Mouse (Mus musculus): ENCODE measurements at regions not wholly inside any gene's neighbourhood (a gene's known extent, or its start where the extent isn't known, plus 50 kb on each side); places are given as distances from the start of the nearest gene placed in this dataset.

GRCm38 (mm10) chr14:104937083-104937864 lies 239.9 kb downstream of the Rbm26 start:
- Histone ChIP-seq H3K27me3 (no peaks in the 10 kb centered on the region), H3K9ac (no peak overlapping the region), H3K9me3 (no peaks in the 10 kb centered on the region), H3K4me1 (replicated peaks) (no peaks in the 10 kb centered on the region), H3K4me3 (no peak overlapping the region), H3K36me3 (no peaks in the 10 kb centered on the region), H3K27ac (replicated peaks) (no peak overlapping the region), H3K4me2 (no peak overlapping the region)
- ATAC-seq (ENCODE audit: low read depth), result no peak
- WGBS, result 85% methylated on average over 10 of the region's 10 CpGs

GRCm38 (mm10) chr14:104935956-104936355 lies 241.2 kb downstream of the Rbm26 start:
- WGBS, result 68% methylated on average over 11 of the region's 11 CpGs

GRCm38 (mm10) chr14:104905706-104906105 lies 271.4 kb downstream of the Rbm26 start:
- Histone ChIP-seq H3K27me3 (no peaks in the 10 kb centered on the region), H3K4me1 (replicated peaks) (peaks cover 12% of the 10 kb centered on the region), H3K36me3 (no peaks in the 10 kb centered on the region), H3K4me2 (no peak overlapping the region), H3K9me3 (no peaks in the 10 kb centered on the region), H3K4me3 (no peak overlapping the region), H3K27ac (replicated peaks) (no peak overlapping the region), H3K9ac (no peak overlapping the region)
- no peak for ATAC-seq (ENCODE audit: low read depth)

More at GRCm38 (mm10) chr14:104935956-104936355, 241.2 kb downstream of the Rbm26 start:
- no peaks in the 10 kb centered on the region for H3K27me3 ChIP-seq
- no peak overlapping the region for H3K9ac ChIP-seq
- no peak for ATAC-seq (ENCODE audit: low read depth)
- H3K27ac ChIP-seq (replicated peaks), result no peak overlapping the region
- no peak overlapping the region for H3K4me2 ChIP-seq
- no peaks in the 10 kb centered on the region for H3K9me3 ChIP-seq
- no peaks in the 10 kb centered on the region for H3K36me3 ChIP-seq
- no peaks in the 10 kb centered on the region for H3K4me1 ChIP-seq (replicated peaks)
- H3K4me3 ChIP-seq, result no peak overlapping the region

GRCm38 (mm10) chr14:104902120-104903027 lies 274.8 kb downstream of the Rbm26 start:
- Histone ChIP-seq H3K27me3 (no peaks in the 10 kb centered on the region), H3K4me2 (no peak overlapping the region), H3K4me1 (replicated peaks) (peaks cover 12% of the 10 kb centered on the region), H3K27ac (replicated peaks) (no peak overlapping the region), H3K9ac (no peak overlapping the region), H3K36me3 (no peaks in the 10 kb centered on the region), H3K9me3 (no peaks in the 10 kb centered on the region), H3K4me3 (no peak overlapping the region)
- ATAC-seq (ENCODE audit: low read depth), result peak; percentile 78
- 31% methylated on average over 10 of the region's 10 CpGs for WGBS

- H3K36me3 ChIP-seq, result no peaks in the 10 kb centered on the region
- ATAC-seq (ENCODE audit: low read depth), result no peak
- WGBS, result 76% methylated on average over 11 of the region's 11 CpGs
- no peak overlapping the region for H3K4me2 ChIP-seq
- no peak overlapping the region for H3K9ac ChIP-seq
- no peaks in the 10 kb centered on the region for H3K9me3 ChIP-seq
- H3K27ac ChIP-seq (replicated peaks), result no peak overlapping the region
- H3K4me3 ChIP-seq, result no peak overlapping the region
- H3K27me3 ChIP-seq, result no peaks in the 10 kb centered on the region
- H3K4me1 ChIP-seq (replicated peaks), result peaks cover 12% of the 10 kb centered on the region
These were observed 276.1 kb downstream of the Rbm26 start for GRCm38 (mm10) chr14:104901072-104901471.

- 0 out of 2 replicates have a peak overlapping the region, but pooled peaks have one; percentile 13 for H3K27ac ChIP-seq (replicated peaks)
- H3K4me2 ChIP-seq, result no peak overlapping the region
- H3K4me1 ChIP-seq (replicated peaks), result peaks cover 11% of the 10 kb centered on the region
- no peaks in the 10 kb centered on the region for H3K27me3 ChIP-seq
- no peak overlapping the region for H3K9ac ChIP-seq
- no peak overlapping the region for H3K4me3 ChIP-seq
- H3K36me3 ChIP-seq, result no peaks in the 10 kb centered on the region
- WGBS, result 50% methylated on average over 3 of the region's 3 CpGs
- no peak; the same call in 1 of the 2 replicates for ATAC-seq (ENCODE audit: low read depth)
- no peaks in the 10 kb centered on the region for H3K9me3 ChIP-seq
These were observed 305.9 kb downstream of the Rbm26 start for GRCm38 (mm10) chr14:104871203-104871602.

GRCm38 (mm10) chr14:104867540-104867939 lies 309.6 kb downstream of the Rbm26 start:
- Histone ChIP-seq H3K4me2 (no peak overlapping the region), H3K27me3 (no peaks in the 10 kb centered on the region), H3K4me3 (no peak overlapping the region), H3K4me1 (replicated peaks) (peaks cover 19% of the 10 kb centered on the region), H3K36me3 (no peaks in the 10 kb centered on the region), H3K9ac (no peak overlapping the region), H3K27ac (replicated peaks) (no peak overlapping the region), H3K9me3 (no peaks in the 10 kb centered on the region)
- WGBS, result 79% methylated on average over 6 of the region's 6 CpGs
- ATAC-seq (ENCODE audit: low read depth), result no peak

GRCm38 (mm10) chr14:104863881-104864280 lies 313.2 kb downstream of the Rbm26 start:
- peaks cover 13% of the 10 kb centered on the region for H3K4me1 ChIP-seq (replicated peaks)
- no peaks in the 10 kb centered on the region for H3K9me3 ChIP-seq
- no peak overlapping the region for H3K27ac ChIP-seq (replicated peaks)
- WGBS, result 40% methylated on average over 9 of the region's 9 CpGs
- no peaks in the 10 kb centered on the region for H3K36me3 ChIP-seq
- peak; percentile 78 for ATAC-seq (ENCODE audit: low read depth)
- H3K27me3 ChIP-seq, result no peaks in the 10 kb centered on the region
- H3K9ac ChIP-seq, result no peak overlapping the region
- H3K4me3 ChIP-seq, result no peak overlapping the region
- H3K4me2 ChIP-seq, result no peak overlapping the region

GRCm38 (mm10) chr14:104855913-104856312 lies 321.2 kb downstream of the Rbm26 start:
- H3K4me3 ChIP-seq, result no peak overlapping the region
- 75% methylated on average over 1 of the region's 1 CpGs for WGBS
- ATAC-seq (ENCODE audit: low read depth), result no peak

GRCm38 (mm10) chr14:104849274-104849673 lies 326.8 kb upstream of the Rnf219 start:
- Histone ChIP-seq H3K9ac (no peak overlapping the region), H3K27ac (replicated peaks) (no peak overlapping the region), H3K4me2 (no peak overlapping the region), H3K4me3 (no peak overlapping the region), H3K9me3 (no peaks in the 10 kb centered on the region), H3K27me3 (no peaks in the 10 kb centered on the region), H3K36me3 (no peaks in the 10 kb centered on the region), H3K4me1 (replicated peaks) (no peaks in the 10 kb centered on the region)
- 85% methylated on average over 4 of the region's 4 CpGs for WGBS
- no peak for ATAC-seq (ENCODE audit: low read depth)

More at GRCm38 (mm10) chr14:104855913-104856312, 321.2 kb downstream of the Rbm26 start:
- peaks cover 5% of the 10 kb centered on the region; the same call in 1 of the 2 replicates for H3K4me1 ChIP-seq (replicated peaks)
- no peaks in the 10 kb centered on the region for H3K27me3 ChIP-seq
- no peaks in the 10 kb centered on the region for H3K36me3 ChIP-seq
- H3K27ac ChIP-seq (replicated peaks), result no peak overlapping the region
- H3K9me3 ChIP-seq, result no peaks in the 10 kb centered on the region
- no peak overlapping the region for H3K4me2 ChIP-seq
- no peak overlapping the region for H3K9ac ChIP-seq

- H3K36me3 ChIP-seq, result no peaks in the 10 kb centered on the region
- peaks cover 9% of the 10 kb centered on the region for H3K4me1 ChIP-seq (replicated peaks)
- H3K27me3 ChIP-seq, result no peaks in the 10 kb centered on the region
- WGBS, result 27% methylated on average over 4 of the region's 4 CpGs
- no peak overlapping the region for H3K9ac ChIP-seq
- no peaks in the 10 kb centered on the region for H3K9me3 ChIP-seq
- H3K4me2 ChIP-seq, result 0 out of 2 replicates have a peak overlapping the region, but pooled peaks have one; percentile 5
- no peak overlapping the region for H3K27ac ChIP-seq (replicated peaks)
- ATAC-seq (ENCODE audit: low read depth), result peak; percentile 56; the same call in 1 of the 2 replicates
- no peak overlapping the region for H3K4me3 ChIP-seq
These were observed 305.0 kb upstream of the Rnf219 start for GRCm38 (mm10) chr14:104827404-104827803.

- Histone ChIP-seq H3K9me3 (no peaks in the 10 kb centered on the region), H3K36me3 (no peaks in the 10 kb centered on the region), H3K27ac (replicated peaks) (no peak overlapping the region), H3K9ac (no peak overlapping the region), H3K4me3 (no peak overlapping the region), H3K4me2 (no peak overlapping the region), H3K27me3 (no peaks in the 10 kb centered on the region), H3K4me1 (replicated peaks) (peaks cover 16% of the 10 kb centered on the region)
- ATAC-seq (ENCODE audit: low read depth), result no peak
- WGBS, result 63% methylated on average over 1 of the region's 1 CpGs
These were observed 302.5 kb upstream of the Rnf219 start for GRCm38 (mm10) chr14:104824926-104825325.

Data from neural tube, embryonic 13.5 days (tissue).